ENCODE assay signal across 25 mouse cellular contexts in genomic region chr4:4305740-4306249, GRCm38 (mm10).
DNase-seq lines count a peak whose midpoint lies in the region; ATAC-seq and TF ChIP-seq lines count a peak whose summit lies in the region.
"Had no signal": no experiment of that assay in that cellular context is flagged by ENCODE, and none has a peak within 500 bp of the region (broad histone marks: within the 10 kb centered on the region; RNA-seq: fewer than 3 reads in every experiment).

No protein-coding gene starts in this region.

- H3K36me3 ChIP-seq in forebrain, postnatal 0 days (ENCODE audit: insufficient read depth) = no peaks in the 10 kb centered on the region
- no peaks in the 10 kb centered on the region for H3K36me3 ChIP-seq in forebrain, embryonic 12.5 days (replicated peaks)
- no peaks in the 10 kb centered on the region for H3K36me3 ChIP-seq in kidney, embryonic 16.5 days (ENCODE audit: insufficient read depth, low read length)
- H3K36me3 ChIP-seq in stomach, embryonic 14.5 days (ENCODE audit: control insufficient read depth, insufficient read depth, low read length) = no peaks in the 10 kb centered on the region
- H3K36me3 ChIP-seq: heart, embryonic 12.5 days; hindbrain, embryonic 10.5 days; midbrain, embryonic 10.5 days; neural tube, embryonic 13.5 days had no signal

- no peak for TF ChIP-seq CTCF in forebrain, postnatal 0 days (IDR thresholded peaks at IDR 0.05; ENCODE audit: low read depth)

- H3K4me2 ChIP-seq in forebrain, postnatal 0 days (ENCODE audit: low read depth) = no peak overlapping the region
- no peak overlapping the region for H3K4me2 ChIP-seq in forebrain, embryonic 12.5 days
- no peak overlapping the region for H3K4me2 ChIP-seq in kidney, embryonic 16.5 days (replicated peaks; ENCODE audit: low read depth, low read length)
- no peak overlapping the region for H3K4me2 ChIP-seq in stomach, embryonic 14.5 days (replicated peaks; ENCODE audit: low read depth, low read length)
- H3K4me2 ChIP-seq: forebrain, embryonic 13.5 days; heart, embryonic 12.5 days; neural tube, embryonic 13.5 days had no signal

- H3K27me3 ChIP-seq in forebrain, postnatal 0 days (ENCODE audit: insufficient read depth, low read length) = no peaks in the 10 kb centered on the region
- H3K27me3 ChIP-seq in forebrain, embryonic 12.5 days = no peaks in the 10 kb centered on the region
- H3K27me3 ChIP-seq in kidney, embryonic 16.5 days (ENCODE audit: insufficient read depth, low read length) = no peaks in the 10 kb centered on the region
- no peaks in the 10 kb centered on the region for H3K27me3 ChIP-seq in stomach, embryonic 14.5 days (ENCODE audit: control insufficient read depth, insufficient read depth, low read length)
- H3K27me3 ChIP-seq: forebrain, embryonic 13.5 days; heart, embryonic 12.5 days; neural tube, embryonic 13.5 days had no signal

- H3K9me3 ChIP-seq in forebrain, postnatal 0 days (ENCODE audit: low read length) = no peaks in the 10 kb centered on the region
- no peaks in the 10 kb centered on the region for H3K9me3 ChIP-seq in forebrain, embryonic 12.5 days
- no peaks in the 10 kb centered on the region for H3K9me3 ChIP-seq in kidney, embryonic 16.5 days (ENCODE audit: low read length)
- no peaks in the 10 kb centered on the region for H3K9me3 ChIP-seq in stomach, embryonic 14.5 days (ENCODE audit: control insufficient read depth, low read depth, low read length)
- H3K9me3 ChIP-seq: forebrain, embryonic 13.5 days; heart, embryonic 12.5 days; hindbrain, embryonic 10.5 days; midbrain, embryonic 10.5 days; neural tube, embryonic 13.5 days had no signal

- no peaks in the 10 kb centered on the region for H3K4me1 ChIP-seq in forebrain, postnatal 0 days (ENCODE audit: insufficient read depth)
- H3K4me1 ChIP-seq in forebrain, embryonic 12.5 days = no peaks in the 10 kb centered on the region
- no peaks in the 10 kb centered on the region for H3K4me1 ChIP-seq in kidney, embryonic 16.5 days (ENCODE audit: insufficient read depth, low read length)
- no peaks in the 10 kb centered on the region for H3K4me1 ChIP-seq in stomach, embryonic 14.5 days (ENCODE audit: control insufficient read depth, insufficient read depth, low read length)
- H3K4me1 ChIP-seq: forebrain, embryonic 13.5 days; heart, embryonic 12.5 days; hindbrain, embryonic 10.5 days; midbrain, embryonic 10.5 days; neural tube, embryonic 13.5 days had no signal

- H3K27ac ChIP-seq in forebrain, postnatal 0 days (ENCODE audit: low read depth, low read length) = no peak overlapping the region
- no peak overlapping the region for H3K27ac ChIP-seq in forebrain, embryonic 12.5 days
- peak overlapping the region; percentile 65 for H3K27ac ChIP-seq in kidney, embryonic 16.5 days (ENCODE audit: low read length)
- no peak overlapping the region for H3K27ac ChIP-seq in stomach, embryonic 14.5 days (ENCODE audit: low read length)
- H3K27ac ChIP-seq: forebrain, embryonic 13.5 days; hindbrain, embryonic 10.5 days; layer of hippocampus, adult 2 months; midbrain, embryonic 10.5 days; neural tube, embryonic 13.5 days had no signal

- no peak overlapping the region for H3K9ac ChIP-seq in forebrain, postnatal 0 days
- H3K9ac ChIP-seq in forebrain, embryonic 12.5 days = no peak overlapping the region
- H3K9ac ChIP-seq in kidney, embryonic 16.5 days (replicated peaks; ENCODE audit: low read length) = no peak overlapping the region
- H3K9ac ChIP-seq in stomach, embryonic 14.5 days (replicated peaks; ENCODE audit: low read depth, low read length) = no peak overlapping the region
- H3K9ac ChIP-seq: forebrain, embryonic 13.5 days; heart, embryonic 12.5 days; neural tube, embryonic 13.5 days had no signal

- peak; percentile 4 for DNase-seq in forebrain, postnatal 0 days
- no peak for DNase-seq in kidney, adult 11 months
- DNase-seq in adipocyte (ENCODE audit: low spot score) = peak; percentile 72
- DNase-seq in testis, postnatal 10 days (ENCODE audit: low spot score) = no peak
- DNase-seq in layer of hippocampus, adult 9-11 months = no peak
- DNase-seq: adrenal gland, postnatal 25 days; cerebellum, adult 11 months; cerebellum, postnatal 10 days; gastrocnemius, postnatal 10 days; heart, postnatal 10 days; thymus, postnatal 25 days had no signal

- ATAC-seq in forebrain, postnatal 0 days = no peak
- no peak for ATAC-seq in forebrain, embryonic 12.5 days (ENCODE audit: low FRiP score)
- no peak for ATAC-seq in kidney, embryonic 16.5 days (ENCODE audit: low FRiP score, low TSS enrichment)
- 0 out of 2 replicates have a peak, but pooled peaks have one; percentile 37 for ATAC-seq in stomach, embryonic 14.5 days (ENCODE audit: insufficient number of reproducible peaks, insufficient read depth, low FRiP score, low read depth)
- ATAC-seq: forebrain, embryonic 13.5 days; hindbrain, embryonic 16.5 days; lung, postnatal 0 days; midbrain, embryonic 16.5 days had no signal

- H3K4me3 ChIP-seq in forebrain, postnatal 0 days (ENCODE audit: low read depth, low read length) = no peak overlapping the region
- no peak overlapping the region for H3K4me3 ChIP-seq in forebrain, embryonic 12.5 days (replicated peaks)
- no peak overlapping the region for H3K4me3 ChIP-seq in kidney, embryonic 16.5 days (ENCODE audit: low read length)
- H3K4me3 ChIP-seq in stomach, embryonic 14.5 days (ENCODE audit: low read depth, low read length) = no peak overlapping the region
- H3K4me3 ChIP-seq: erythroblast, embryonic 14.5 days; forebrain, embryonic 13.5 days; heart, embryonic 12.5 days; hindbrain, embryonic 10.5 days; layer of hippocampus, adult 2 months; midbrain, embryonic 10.5 days; myocyte; neural tube, embryonic 13.5 days had no signal

Comparison
In these comparisons a context has a peak if more than half of its experiments do, and no peak if none do; other contexts are left out.
1. DNase-seq: peak in forebrain, postnatal 0 days (single experiment) and adipocyte (single experiment); none in kidney, adult 11 months (single experiment), testis, postnatal 10 days (single experiment) and layer of hippocampus, adult 9-11 months (single experiment).